Mouse (Mus musculus) MEL (cell line): ENCODE measurements around the gene Baiap3. TPM values are rescaled to one million over a fixed set of nuclear protein-coding genes. Genes with fewer than 3 reads are reported as not detected.
"Not testable (repeated sequence)": the region's sequence is repeated elsewhere in the genome, so short reads cannot be mapped to it uniquely, and the experiment has no call there.

Source experiments
- DNase-seq: peaks from one replicate; pipeline ENCODE4 v3.0.0; 2011; ENCODE audit warnings: low read depth, low spot score
- H3K27ac ChIP-seq: 2 replicates; pipeline ENCODE4 v1.5.1; 2012; ENCODE audit warnings: low read depth, mild to moderate bottlenecking, control low read depth, low read length, moderate library complexity; ENCODE audit not compliant: control insufficient read depth
- H3K27me3 ChIP-seq, 2 experiments: fragments of 150-350 bp in 1 of 2; sonication (generic) in 1 of 2; 2 replicates each; pipeline ENCODE4 v1.6.1; 2012; ENCODE audit warnings: low read length in 2 of 2, mild to moderate bottlenecking in 2 of 2, improper control_type of control experiment in 1 of 2, moderate library complexity in 1 of 2; ENCODE audit not compliant: insufficient read depth in 2 of 2, control insufficient read depth in 1 of 2
- H3K36me3 ChIP-seq, 2 experiments: 2 replicates each; pipeline ENCODE4 v1.6.1; 2012 to 2014; ENCODE audit warnings: low read length in 2 of 2, improper control_type of control experiment in 1 of 2, inconsistent platforms in 1 of 2, mild to moderate bottlenecking in 1 of 2; ENCODE audit not compliant: insufficient read depth in 2 of 2, control insufficient read depth in 1 of 2
- H3K4me1 ChIP-seq, 2 experiments: fragments of 150-350 bp in 1 of 2; sonication (generic) in 1 of 2; 2 replicates each; pipeline ENCODE4 v1.6.1; 2012; ENCODE audit warnings: low read length in 2 of 2, improper control_type of control experiment in 1 of 2, mild to moderate bottlenecking in 1 of 2; ENCODE audit not compliant: insufficient read depth in 2 of 2, control insufficient read depth in 1 of 2
- H3K4me3 ChIP-seq, 2 experiments: fragments of 150-350 bp in 1 of 2; sonication (generic) in 1 of 2; 2 replicates each; pipeline ENCODE4 v1.5.1; 2012; ENCODE audit warnings: low read depth in 2 of 2, low read length in 2 of 2, mild to moderate bottlenecking in 2 of 2, moderate library complexity in 2 of 2, control low read depth in 1 of 2, improper control_type of control experiment in 1 of 2; ENCODE audit not compliant: control insufficient read depth in 1 of 2, insufficient read depth in 1 of 2
- H3K79me2 ChIP-seq: 2 replicates; pipeline ENCODE4 v1.6.1; 2012; ENCODE audit warnings: mild to moderate bottlenecking, low read length, moderate library complexity; ENCODE audit not compliant: control insufficient read depth, poor library complexity, insufficient read depth
- H3K9ac ChIP-seq: 2 replicates; pipeline ENCODE4 v1.6.1; 2012; ENCODE audit warnings: low read depth, mild to moderate bottlenecking, control low read depth, low read length, moderate library complexity; ENCODE audit not compliant: control insufficient read depth, poor library complexity, severe bottlenecking
- H3K9me3 ChIP-seq: fragments of 150-350 bp; sonication (generic); replicated peaks from 2 replicates; pipeline ENCODE4 v1.6.1; 2012; ENCODE audit warnings: mild to moderate bottlenecking, low read length, improper control_type of control experiment, moderate library complexity; ENCODE audit not compliant: insufficient read depth
- BHLHE40 ChIP-seq: IDR thresholded peaks from 2 replicates; pipeline ENCODE4 v1.6.1; 2012; ENCODE audit warnings: low read depth, mild to moderate bottlenecking, inconsistent platforms, low read length, improper control_type of control experiment, borderline replicate concordance
- CHD1 ChIP-seq: IDR thresholded peaks from 2 replicates; pipeline ENCODE4 v1.6.1; 2012; ENCODE audit warnings: low read depth, mild to moderate bottlenecking, inconsistent platforms, low read length, improper control_type of control experiment
- CHD2 ChIP-seq: IDR thresholded peaks from 2 replicates; pipeline ENCODE4 v1.6.1; 2011; ENCODE audit warnings: low read length, improper control_type of control experiment
- ELF1 ChIP-seq: IDR thresholded peaks from 2 replicates; pipeline ENCODE4 v1.6.1; 2014; ENCODE audit warnings: low read depth, mild to moderate bottlenecking, inconsistent platforms, low read length, improper control_type of control experiment, moderate library complexity
- GABPA ChIP-seq: IDR thresholded peaks from 2 replicates; pipeline ENCODE4 v1.6.1; 2012; ENCODE audit warnings: low read depth, mild to moderate bottlenecking, inconsistent platforms, low read length, improper control_type of control experiment, moderate library complexity
- GATA1 ChIP-seq: IDR thresholded peaks from 2 replicates; pipeline ENCODE4 v1.6.1; 2011; ENCODE audit warnings: low read depth, low read length, improper control_type of control experiment
- JUND ChIP-seq: IDR thresholded peaks from 2 replicates; pipeline ENCODE4 v1.6.1; 2011; ENCODE audit warnings: low read depth, mild to moderate bottlenecking, improper control_type of control experiment, low read length
- MAFK ChIP-seq: IDR thresholded peaks from 2 replicates; pipeline ENCODE4 v1.6.1; 2011; ENCODE audit warnings: low read depth, mild to moderate bottlenecking, low read length, improper control_type of control experiment, borderline replicate concordance
- MAZ ChIP-seq: IDR thresholded peaks from 2 replicates; pipeline ENCODE4 v1.6.1; 2012; ENCODE audit warnings: low read depth, mild to moderate bottlenecking, inconsistent platforms, low read length, improper control_type of control experiment
- MEF2A ChIP-seq: IDR thresholded peaks from 2 replicates; pipeline ENCODE4 v1.6.1; 2014; ENCODE audit warnings: low read depth, mild to moderate bottlenecking, inconsistent platforms, low read length, improper control_type of control experiment; ENCODE audit not compliant: poor library complexity, insufficient replicate concordance, severe bottlenecking; ENCODE audit errors: extremely low read depth
- MXI1 ChIP-seq: IDR thresholded peaks from 2 replicates; pipeline ENCODE4 v1.6.1; 2011; ENCODE audit warnings: mild to moderate bottlenecking, low read depth, low read length, improper control_type of control experiment
- MYB ChIP-seq: IDR thresholded peaks from 2 replicates; pipeline ENCODE4 v1.6.1; 2011; ENCODE audit warnings: mild to moderate bottlenecking, low read depth, low read length, improper control_type of control experiment
- MYC ChIP-seq: IDR thresholded peaks from 2 replicates; pipeline ENCODE4 v1.6.1; 2011; ENCODE audit warnings: low read depth, mild to moderate bottlenecking, low read length, improper control_type of control experiment, moderate library complexity
- NRF1 ChIP-seq: IDR thresholded peaks from 2 replicates; pipeline ENCODE4 v1.6.1; 2014; ENCODE audit warnings: low read depth, mild to moderate bottlenecking, inconsistent platforms, low read length, improper control_type of control experiment, moderate library complexity; ENCODE audit not compliant: poor library complexity, insufficient read depth, severe bottlenecking
- POLR2AphosphoS2 ChIP-seq: IDR thresholded peaks from 2 replicates; pipeline ENCODE4 v1.6.1; 2011; ENCODE audit warnings: low read length, improper control_type of control experiment
- POLR2AphosphoS5 ChIP-seq: IDR thresholded peaks from 2 replicates; pipeline ENCODE4 v1.6.1; 2012; ENCODE audit warnings: low read depth, borderline replicate concordance, mild to moderate bottlenecking, inconsistent platforms, low read length, moderate library complexity, mixed read lengths
- SIN3A ChIP-seq: IDR thresholded peaks from 2 replicates; pipeline ENCODE4 v1.6.1; 2012; ENCODE audit warnings: low read length, improper control_type of control experiment, inconsistent platforms
- SMC3 ChIP-seq: IDR thresholded peaks from 2 replicates; pipeline ENCODE4 v1.6.1; 2011; ENCODE audit warnings: low read depth, low read length, improper control_type of control experiment
- TAL1 ChIP-seq: IDR thresholded peaks from 2 replicates; pipeline ENCODE4 v1.6.1; 2012; ENCODE audit warnings: mild to moderate bottlenecking, inconsistent platforms, low read length, moderate library complexity, mixed read lengths
- TCF12 ChIP-seq: IDR thresholded peaks from 2 replicates; pipeline ENCODE4 v1.6.1; 2014; ENCODE audit warnings: low read depth, mild to moderate bottlenecking, inconsistent platforms, low read length, improper control_type of control experiment, moderate library complexity
- UBTF ChIP-seq: IDR thresholded peaks from 2 replicates; pipeline ENCODE4 v1.6.1; 2012; ENCODE audit warnings: low read depth, mild to moderate bottlenecking, inconsistent platforms, low read length, improper control_type of control experiment, moderate library complexity, borderline replicate concordance; ENCODE audit not compliant: insufficient read depth
- USF2 ChIP-seq, 2 experiments: IDR thresholded peaks; 2 replicates each; pipeline ENCODE4 v1.6.1; 2011 to 2012; ENCODE audit warnings: improper control_type of control experiment in 2 of 2, low read length in 2 of 2, borderline replicate concordance in 1 of 2, inconsistent platforms in 1 of 2, low read depth in 1 of 2, mild to moderate bottlenecking in 1 of 2; ENCODE audit not compliant: insufficient read depth in 1 of 2
- ZC3H11A ChIP-seq: IDR thresholded peaks from 2 replicates; pipeline ENCODE4 v1.6.1; 2012; ENCODE audit warnings: low read depth, mild to moderate bottlenecking, inconsistent platforms, low read length, improper control_type of control experiment
- ZMIZ1 ChIP-seq: IDR thresholded peaks from 2 replicates; pipeline ENCODE4 v1.6.1; 2012; ENCODE audit warnings: low read depth, mild to moderate bottlenecking, inconsistent platforms, low read length, improper control_type of control experiment, moderate library complexity
- ZNF384 ChIP-seq: IDR thresholded peaks from 2 replicates; pipeline ENCODE4 v1.6.1; 2012; ENCODE audit warnings: low read depth, mild to moderate bottlenecking, inconsistent platforms, low read length, improper control_type of control experiment
- polyA plus RNA-seq, 2 experiments: library from polyadenylated mRNA; stranded (reverse) in 1 of 2; unstranded in 1 of 2; fragments of >175 nt in 1 of 2; fragments of >200 nt in 1 of 2; gene quantifications; 2 replicates each; pipeline versions ENCODE4 v1.2.1 to v1.2.4; 2012; ENCODE audit warnings: low replicate concordance in 2 of 2, low read depth in 1 of 2; ENCODE audit not compliant: insufficient read length in 2 of 2, insufficient read depth in 1 of 2, missing spikeins in 1 of 2
- total RNA-seq: library from RNA; depleted of rRNA; stranded (reverse); fragments of 300-350 nt; gene quantifications from 2 replicates; pipeline ENCODE4 v1.2.3, GENCODE M21; 2012

Baiap3 gene
- total and polyA plus RNA-seq, 3 experiments, result 0.08 to 0.14 TPM; not detected in 1

DNA sequence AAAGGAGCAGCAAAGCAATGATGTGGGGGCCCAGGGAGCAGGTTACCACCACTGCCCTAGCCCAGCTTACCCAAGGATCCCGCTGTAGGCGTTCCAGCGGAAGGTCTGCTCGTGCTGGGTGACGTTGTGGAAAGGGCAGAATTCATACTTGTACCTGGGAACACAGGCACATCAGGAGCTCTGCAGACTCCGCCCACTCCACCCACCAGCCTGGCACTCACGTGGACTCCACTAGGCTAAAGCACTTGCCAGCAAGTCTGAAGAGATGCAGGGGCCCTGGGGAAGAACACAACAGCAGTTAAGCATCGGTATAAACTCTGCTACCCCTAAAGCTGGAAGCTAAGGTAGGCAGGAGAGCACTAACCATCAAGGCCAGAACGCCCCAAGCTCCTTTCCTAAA, 20.5 kb downstream of the Baiap3 start:
- H3K36me3 ChIP-seq, result peaks cover 2 to 3% of the 10 kb centered on the region in 2 experiments; a peak in 3 of 4 replicates

DNA sequence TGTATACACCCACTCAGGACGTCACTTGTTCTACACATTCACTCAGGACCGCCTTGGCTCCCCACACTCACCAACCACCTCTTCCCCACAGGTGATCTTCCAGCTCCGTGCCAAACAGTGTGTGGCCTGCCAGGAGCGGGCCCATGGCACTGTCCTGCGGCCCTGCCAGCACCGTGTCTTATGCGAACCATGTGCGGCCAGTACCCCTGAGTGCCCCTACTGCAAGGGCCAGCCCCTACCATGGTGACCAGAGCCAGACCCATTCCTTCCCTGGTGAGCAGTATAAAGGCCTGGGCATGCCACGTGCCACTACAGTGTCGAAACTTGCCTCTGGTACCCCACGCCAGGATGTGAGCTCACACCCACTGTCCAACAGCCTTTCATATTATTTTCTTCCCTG, 24.5 kb downstream of the Baiap3 start:
- not testable (repeated sequence) for H3K4me3 ChIP-seq, DNase-seq, H3K27ac ChIP-seq, H3K27me3 ChIP-seq, H3K36me3 ChIP-seq, H3K9ac ChIP-seq, H3K4me1 ChIP-seq, H3K79me2 ChIP-seq, H3K9me3 ChIP-seq

More for the DNA sequence above, 20.5 kb downstream of the Baiap3 start:
- Histone ChIP-seq H3K9ac (no peak overlapping the region), H3K27ac (no peak overlapping the region), H3K4me1 (peaks cover 0 to 4% of the 10 kb centered on the region in 2 experiments; a peak in 1 of 4 replicates), H3K9me3 (no peaks in the 10 kb centered on the region), H3K79me2 (peaks cover 8% of the 10 kb centered on the region), H3K4me3 (no peak overlapping the region), H3K27me3 (no peaks in the 10 kb centered on the region)
- TF ChIP-seq MYB (no peak), MAFK (no peak), JUND (no peak), GATA1 (no peak), TCF12 (no peak), UBTF (no peak), ZC3H11A (no peak), MEF2A (no peak), CHD1 (no peak), TAL1 (no peak), MYC (no peak), POLR2AphosphoS2 (no peak)
- no peak for DNase-seq

DNA sequence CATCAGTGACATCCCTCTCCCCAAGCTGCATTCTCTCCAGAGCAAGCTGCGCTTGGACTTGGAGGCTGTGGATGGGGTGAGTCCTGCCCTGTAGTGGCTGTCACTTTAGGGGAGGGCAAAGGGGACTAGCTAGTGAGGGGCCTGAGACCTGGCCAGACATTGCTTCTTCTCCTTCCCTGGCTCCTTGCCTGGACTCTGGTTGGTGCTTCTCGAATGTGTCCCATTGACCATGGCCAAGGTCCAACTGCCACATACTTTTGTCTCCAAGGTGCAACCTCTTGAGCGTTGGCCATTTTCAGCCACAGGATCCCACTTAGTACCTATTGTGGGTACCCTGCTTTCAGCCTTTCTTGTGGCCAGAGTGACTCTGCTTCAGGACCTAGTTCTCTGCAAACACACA, 25.5 kb downstream of the Baiap3 start:
- Histone ChIP-seq H3K27me3 (no peaks in the 10 kb centered on the region), H3K79me2 (peaks cover 12% of the 10 kb centered on the region), H3K9ac (no peak overlapping the region), H3K4me3 (no peak overlapping the region), H3K27ac (no peak overlapping the region), H3K9me3 (no peaks in the 10 kb centered on the region), H3K4me1 (peaks cover 0 to 8% of the 10 kb centered on the region in 2 experiments; a peak in 2 of 4 replicates), H3K36me3 (peaks cover 5 to 7% of the 10 kb centered on the region in 2 experiments)
- no peak for DNase-seq
- no peak for TF ChIP-seq NRF1
- TF ChIP-seq POLR2AphosphoS5, result no peak
- no peak for TF ChIP-seq MAFK
- no peak for TF ChIP-seq SMC3
- TF ChIP-seq MAZ, result no peak
- no peak for TF ChIP-seq USF2 (IDR thresholded peaks at IDR 0.05; ENCODE audit: borderline replicate concordance in 1 of 2, insufficient read depth in 1 of 2, low read depth in 1 of 2, low read length in 2 of 2)
- no peak for TF ChIP-seq TCF12
- TF ChIP-seq ZC3H11A, result no peak
- TF ChIP-seq MXI1, result no peak
- no peak for TF ChIP-seq JUND
- no peak for TF ChIP-seq BHLHE40
- TF ChIP-seq GABPA, result no peak
- no peak for TF ChIP-seq SIN3A
- TF ChIP-seq ZNF384, result no peak
- TF ChIP-seq ZMIZ1, result no peak
- TF ChIP-seq MYC, result no peak
- TF ChIP-seq ELF1, result no peak
- TF ChIP-seq CHD2, result no peak
- no peak for TF ChIP-seq POLR2AphosphoS2
